Mouse (Mus musculus) liver, postnatal 0 days (tissue): ENCODE data around the gene Unc79. TPM values are rescaled to one million over a fixed set of nuclear protein-coding genes. Genes with fewer than 3 reads are reported as not detected.

Experiments used
- ATAC-seq: fragments of 200-750 bp; cut with Nextera tagmentation; 2 replicates; pipeline ENCODE4 v1.8.0; 2017; ENCODE audit warnings: mild to moderate bottlenecking, moderate library complexity
- DNase-seq: peaks from one replicate; pipeline ENCODE4 v3.0.0-alpha.2; 2016
- H3K27ac ChIP-seq: fragments of 300-500 bp; sonication (generic); 2 replicates; pipeline ENCODE4 v1.5.1; 2014; ENCODE audit warnings: antibody characterized with exemption, moderate library complexity, mild to moderate bottlenecking, low read depth
- H3K27me3 ChIP-seq: fragments of 300-500 bp; sonication (generic); 2 replicates; pipeline ENCODE4 v1.6.1; 2014; ENCODE audit warnings: low read length, control low read depth, mixed read lengths; ENCODE audit not compliant: insufficient read depth
- H3K36me3 ChIP-seq: fragments of 300-500 bp; sonication (generic); replicated peaks from 2 replicates; pipeline ENCODE4 v1.6.1; 2014; ENCODE audit warnings: mild to moderate bottlenecking, control low read depth, low read length, moderate library complexity, mixed read lengths; ENCODE audit not compliant: insufficient read depth
- H3K4me1 ChIP-seq: fragments of 300-500 bp; sonication (generic); 2 replicates; pipeline ENCODE4 v1.6.1; 2014; ENCODE audit warnings: antibody characterized with exemption, mild to moderate bottlenecking, control low read depth; ENCODE audit not compliant: insufficient read depth
- H3K4me2 ChIP-seq: fragments of 300-500 bp; sonication (generic); 2 replicates; pipeline ENCODE4 v1.6.1; 2014; ENCODE audit warnings: low read depth, mild to moderate bottlenecking, low read length, moderate library complexity, mixed read lengths
- H3K4me3 ChIP-seq: fragments of 300-500 bp; sonication (generic); 2 replicates; pipeline ENCODE4 v1.5.1; 2014; ENCODE audit warnings: low read depth, low read length
- H3K9ac ChIP-seq: fragments of 300-500 bp; sonication (generic); replicated peaks from 2 replicates; pipeline ENCODE4 v1.6.1; 2014; ENCODE audit warnings: mild to moderate bottlenecking, moderate library complexity
- H3K9me3 ChIP-seq: fragments of 300-500 bp; sonication (generic); 2 replicates; pipeline ENCODE4 v1.6.1; 2016; ENCODE audit warnings: mild to moderate bottlenecking, control low read depth, low read length, mixed read lengths
- CTCF ChIP-seq: sonication (generic); IDR thresholded peaks from 2 replicates; pipeline ENCODE4 v1.5.1; 2016; ENCODE audit warnings: antibody characterized with exemption, low read depth
- EP300 ChIP-seq: IDR thresholded peaks from 2 replicates; pipeline ENCODE4 v1.6.1; 2016; ENCODE audit warnings: antibody characterized with exemption, low read depth, mild to moderate bottlenecking
- WGBS: fragments of 180-500 bp; shearing (Covaris S2); extraction: QIAGEN DNeasy Blood & Tissue Kit; methylation state at CpG from one replicate; pipeline ENCODE4 v1.1.7; 2014; ENCODE audit not compliant: insufficient replicate concordance; 5-methylcytosine and 5-hydroxymethylcytosine counted together
- microRNA-seq: library from miRNA; unstranded; fragments of <30 nt; microRNA quantifications from one replicate; pipeline ENCODE4, GENCODE M21; 2016
- polyA plus RNA-seq: library from polyadenylated mRNA; unstranded; fragments of >200 nt; fragmentation: Nextera tagmentation; extraction: Ambion mirVana; gene quantifications from 2 replicates; pipeline ENCODE4 v1.2.1, GENCODE M21; 2015

The Unc79 gene
- polyA plus RNA-seq, 1 experiment from 2014 or later, result 0.01 TPM

GRCm38 (mm10) chr12:103229058-103229457 lies 280.4 kb downstream of the Unc79 start:
- Histone ChIP-seq H3K9me3 (no peaks in the 10 kb centered on the region), H3K27ac (no peak overlapping the region), H3K4me2 (no peak overlapping the region), H3K4me1 (no peaks in the 10 kb centered on the region), H3K4me3 (no peak overlapping the region), H3K27me3 (no peaks in the 10 kb centered on the region), H3K9ac (no peak overlapping the region), H3K36me3 (no peaks in the 10 kb centered on the region)
- TF ChIP-seq EP300 (no peak), CTCF (no peak)
- 44% methylated on average over 4 of the region's 4 CpGs for WGBS
- DNase-seq (no peak), ATAC-seq (no peak)

Small RNA genes lying within 50 kb of the gene (microRNA-seq; reads per million reads assigned to microRNA genes)
- gene Gm44324, result not detected

Other genes starting within 250 kb of the Unc79 start
- 3.6 TPM in 2 replicates for gene Itpk1, start 243.9 kb upstream of the Unc79 start, polyA plus RNA-seq
- gene Moap1, start 205.2 kb upstream of the Unc79 start, polyA plus RNA-seq, result 4.2 and 4.9 TPM in 2 replicates
- 5.6 and 5.8 TPM in 2 replicates for gene Tmem251, start 205.1 kb upstream of the Unc79 start, polyA plus RNA-seq
- gene Gm28051, start 191.1 kb upstream of the Unc79 start, polyA plus RNA-seq, result not detected in 2 replicates
- gene Gon7, start 191.1 kb upstream of the Unc79 start, polyA plus RNA-seq, result 10.8 and 13.0 TPM in 2 replicates
- 11.5 and 12.5 TPM in 2 replicates for gene Ubr7, start 190.9 kb upstream of the Unc79 start, polyA plus RNA-seq
- gene Gm20604, start 190.2 kb upstream of the Unc79 start, polyA plus RNA-seq, result 5.2 and 5.4 TPM in 2 replicates
- gene Btbd7, start 70.4 kb upstream of the Unc79 start, polyA plus RNA-seq, result 4.6 and 4.7 TPM in 2 replicates
- not detected in 2 replicates for gene Cox8c, start 49.5 kb upstream of the Unc79 start, polyA plus RNA-seq